Mouse (Mus musculus) adrenal gland, adult 8-10 months (tissue): Measurements from ENCODE around the gene Tns1. TPM values are rescaled to one million over a fixed set of nuclear protein-coding genes. Genes with fewer than 3 reads are reported as not detected.

Experiments
- DNase-seq: peaks from one replicate; pipeline ENCODE4 v3.0.0; 2022
- total RNA-seq, 4 experiments: library from RNA; stranded (reverse); gene quantifications; 2 replicates each; pipeline ENCODE4 v1.2.4; 2022

Tns1 gene
- total RNA-seq, 4 experiments from 2014 or later = 461 to 578 (median 489) TPM

DNA sequence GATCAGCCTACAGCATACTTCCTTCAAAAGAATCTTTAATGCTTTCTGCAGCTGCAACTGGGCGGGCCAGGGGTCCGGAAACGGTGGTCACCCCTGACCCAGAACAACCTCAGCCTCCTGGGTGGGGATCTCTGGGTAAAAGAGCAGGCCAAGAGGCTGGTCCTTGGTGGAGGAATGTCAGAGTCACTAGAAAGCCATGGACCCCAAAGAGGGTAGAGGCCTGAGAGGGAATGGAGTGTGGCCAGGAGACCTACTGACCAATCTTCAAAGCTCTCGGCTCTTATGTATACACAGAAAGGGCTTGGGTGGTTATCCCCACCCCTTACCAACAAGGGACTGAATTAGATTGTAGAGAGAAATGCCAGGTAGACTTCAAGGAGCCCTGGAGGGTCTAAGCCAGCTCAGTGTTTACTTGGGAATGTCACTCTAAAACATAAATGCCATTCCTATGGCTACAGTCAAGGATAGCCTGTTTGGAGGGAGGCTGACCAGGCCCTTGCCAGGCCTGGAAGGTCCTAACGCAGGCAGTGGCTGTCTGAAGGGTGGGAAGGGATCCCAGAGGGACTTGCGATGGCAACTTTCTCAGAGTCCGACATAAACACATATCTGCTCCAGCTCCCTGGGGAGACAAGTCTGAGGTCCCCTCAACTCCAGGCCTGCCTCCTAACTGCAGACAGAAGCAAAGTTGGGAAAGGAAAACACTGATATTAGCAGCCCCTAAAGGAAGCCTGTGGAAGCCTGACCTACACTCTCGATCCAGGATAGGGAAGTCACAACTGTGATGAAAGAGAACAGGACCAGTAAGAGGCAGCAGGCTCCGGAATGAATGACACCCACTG lies 92.3 kb downstream of the Tns1 start:
- DNase-seq = no peak

DNA sequence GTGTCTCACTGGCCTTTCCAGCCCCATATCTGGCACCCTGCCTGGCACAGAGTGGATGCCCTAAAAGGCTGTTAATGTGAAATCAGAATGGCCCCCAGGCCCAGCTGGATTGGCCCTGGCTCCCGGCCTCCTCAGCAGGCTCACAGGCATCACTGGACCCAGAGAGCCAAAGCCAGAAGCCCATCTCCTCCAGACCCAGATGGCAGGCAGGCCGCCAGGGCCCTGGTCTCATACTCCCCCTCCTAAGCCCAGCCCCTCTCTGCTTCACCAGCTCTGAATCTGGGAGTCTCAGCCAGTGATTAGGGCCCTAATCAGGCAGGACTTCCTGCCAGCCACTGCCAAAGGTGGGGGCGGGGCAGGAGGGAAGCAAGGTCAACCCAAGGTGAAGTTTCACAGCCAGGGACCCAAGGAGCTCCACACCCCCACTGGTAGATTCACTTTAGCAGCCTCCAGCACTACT lies 93.3 kb downstream of the Tns1 start:
- peak; percentile 66 for DNase-seq

DNA sequence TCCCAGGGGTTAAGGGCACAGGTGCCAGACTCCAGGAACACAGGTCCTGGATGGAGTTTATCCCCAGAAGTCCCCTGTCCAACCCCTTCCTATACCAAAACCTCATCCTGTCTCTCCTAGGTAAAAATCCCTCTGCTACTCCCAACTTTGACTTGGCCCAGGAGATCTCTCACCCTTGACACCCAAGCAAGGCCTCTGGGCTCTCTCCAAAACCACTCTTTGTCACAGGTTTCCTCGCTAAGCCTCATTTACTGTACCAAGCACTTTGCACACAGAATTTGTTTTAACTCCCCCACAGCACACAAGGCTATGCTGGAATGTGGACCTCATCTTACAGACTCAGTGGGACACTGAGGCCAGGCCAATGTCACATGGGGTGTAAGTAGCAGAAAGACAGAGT lies 94.0 kb downstream of the Tns1 start:
- no peak for DNase-seq

DNA sequence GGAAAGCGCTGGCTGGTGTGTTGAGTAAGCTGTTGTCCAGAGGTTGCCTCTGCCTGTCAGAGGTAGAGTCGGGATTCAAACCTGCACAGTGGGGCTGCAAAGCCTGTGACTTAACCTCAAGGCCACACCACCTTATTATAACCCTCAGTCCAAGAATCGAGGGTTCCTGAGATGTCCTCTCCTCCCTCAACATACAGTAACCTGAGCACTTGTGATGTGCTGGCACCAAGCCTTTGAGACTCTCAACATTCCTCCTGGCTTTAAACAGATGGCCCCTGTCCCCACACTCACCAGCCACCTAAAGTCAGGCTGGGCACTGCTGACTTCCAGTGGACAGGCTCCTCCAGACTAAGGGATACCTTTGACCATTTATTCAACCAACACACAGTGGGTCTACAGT lies 94.6 kb downstream of the Tns1 start:
- DNase-seq = no peak

DNA sequence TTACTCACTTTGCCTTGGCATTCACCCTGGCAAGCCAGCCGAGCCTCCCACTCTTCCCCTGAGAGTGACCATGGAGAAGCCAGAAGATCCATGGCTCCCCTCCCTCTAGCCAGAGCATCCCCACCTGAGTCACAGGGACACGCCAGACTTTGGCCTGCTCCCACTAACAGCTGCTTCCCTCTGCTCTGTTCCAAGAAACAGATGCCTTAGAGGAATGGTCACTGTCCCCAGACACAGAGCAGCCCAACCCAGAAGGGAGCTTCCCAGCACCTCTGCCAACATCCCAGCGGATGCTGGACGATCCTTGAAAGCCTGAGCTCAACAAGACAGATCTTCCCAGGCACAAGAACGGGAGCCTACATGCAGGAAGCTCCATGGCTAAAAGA lies 95.4 kb downstream of the Tns1 start:
- peak; percentile 86 for DNase-seq

DNA sequence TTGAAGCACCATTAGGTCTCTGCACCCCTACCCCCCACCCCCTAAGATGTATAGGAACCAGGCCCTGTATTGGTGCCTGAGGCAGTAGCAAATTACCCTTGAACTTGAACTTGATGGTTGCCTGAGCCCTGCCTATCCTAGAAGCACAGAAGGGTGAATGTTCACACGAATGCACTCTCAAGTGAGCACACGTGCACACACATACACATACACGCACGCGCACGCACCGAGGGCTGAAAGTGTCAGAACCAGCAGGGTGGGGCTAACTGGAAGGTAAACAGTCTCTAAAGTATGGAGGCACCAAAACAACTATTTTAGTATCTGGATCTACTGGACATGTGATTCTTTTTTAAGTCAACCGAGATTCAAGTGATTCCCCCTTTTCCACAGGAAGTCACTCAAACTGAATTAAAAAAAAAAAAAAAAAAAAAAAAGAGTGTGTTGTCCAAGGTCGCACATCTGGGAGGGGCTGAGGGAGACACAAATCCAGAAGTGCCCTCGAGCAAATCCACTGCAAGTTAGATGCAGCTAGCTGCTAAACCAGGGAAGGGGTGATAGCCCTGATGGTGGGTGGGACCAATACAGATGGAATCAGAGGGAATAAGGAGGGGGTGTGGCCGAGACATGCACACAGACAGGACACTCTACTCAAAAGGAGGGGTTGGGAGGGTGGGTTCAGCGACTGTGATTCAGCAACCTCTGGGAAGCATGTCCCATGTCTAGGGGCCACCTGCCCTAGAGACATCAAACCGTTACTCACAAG lies 96.0 kb downstream of the Tns1 start:
- DNase-seq = no peak

DNA sequence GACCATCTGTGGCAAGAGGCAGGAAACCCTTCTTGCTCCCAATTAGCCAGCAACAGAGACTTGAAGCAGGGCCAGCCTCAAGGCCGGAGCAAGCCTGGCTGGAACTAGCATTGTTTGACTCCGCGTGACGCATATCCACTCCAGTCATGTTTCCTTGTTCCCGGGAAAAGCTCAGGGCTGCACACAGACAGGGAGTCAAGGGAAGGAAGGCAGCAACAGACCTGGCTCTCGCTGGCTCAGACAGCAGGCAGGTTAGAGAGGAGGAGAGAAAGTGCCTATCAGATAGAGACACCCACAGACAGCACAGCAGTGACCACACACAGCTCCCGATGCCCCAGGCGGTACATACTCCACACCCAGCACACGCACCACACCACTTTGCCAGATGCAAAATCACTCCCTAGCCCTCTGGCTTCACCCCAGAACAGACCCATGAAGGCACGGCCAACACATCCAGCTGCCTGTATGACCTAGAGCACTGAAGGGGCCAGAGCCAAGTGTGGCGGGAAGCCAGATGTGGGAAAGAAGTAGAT lies 96.6 kb downstream of the Tns1 start:
- peak; percentile 91 for DNase-seq

DNA sequence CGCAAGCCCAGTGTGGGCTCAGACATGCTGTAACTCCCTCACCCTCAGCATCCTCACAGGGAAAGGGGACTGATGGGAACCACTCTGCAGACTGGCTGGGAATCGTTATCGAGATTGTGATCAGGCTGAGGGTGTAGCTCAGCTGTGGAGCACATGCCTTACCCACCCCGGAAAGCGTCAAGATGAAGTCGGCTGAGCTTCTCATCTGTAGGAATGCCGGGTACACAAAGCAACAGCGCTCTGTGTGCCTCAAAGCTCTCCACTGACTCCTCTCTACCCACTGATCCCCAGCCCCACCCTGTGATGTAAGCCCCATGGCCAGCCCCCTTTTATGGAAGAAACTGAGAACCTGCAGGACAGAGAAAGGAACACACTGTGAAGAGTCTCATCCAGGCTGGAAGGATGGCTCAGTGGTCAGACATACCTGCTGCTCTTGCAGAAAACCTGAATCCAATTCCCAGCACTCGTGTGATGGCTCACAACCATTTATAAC lies 97.5 kb downstream of the Tns1 start:
- no peak for DNase-seq

DNA sequence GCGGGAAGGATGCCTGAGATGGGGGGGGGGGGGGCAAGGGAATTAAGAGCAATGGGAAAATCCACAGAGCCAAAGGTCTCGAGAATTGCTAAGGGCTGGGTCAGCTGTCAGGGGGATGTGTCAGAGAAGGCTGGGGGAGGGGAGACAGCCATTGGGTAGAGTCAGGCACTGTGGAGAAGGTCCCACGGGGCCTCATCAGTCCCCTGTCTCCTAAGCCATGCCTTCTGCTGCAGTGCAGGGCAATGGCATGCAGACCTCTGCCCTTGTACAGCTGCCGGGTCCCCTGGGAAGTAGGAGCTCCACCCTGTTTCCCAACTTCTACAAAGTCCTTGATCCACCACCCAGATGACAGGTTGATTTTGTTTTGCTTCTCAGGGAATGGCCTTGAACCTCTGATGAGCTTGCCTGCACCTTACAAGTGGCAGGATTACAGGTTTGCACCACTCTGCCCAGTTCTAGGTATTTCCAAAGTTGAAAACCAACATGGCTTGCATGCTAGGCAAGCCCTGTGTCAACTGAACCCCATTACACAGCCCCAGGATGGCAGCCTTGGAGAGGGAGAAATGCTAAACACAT lies 98.5 kb downstream of the Tns1 start:
- DNase-seq = no peak

DNA sequence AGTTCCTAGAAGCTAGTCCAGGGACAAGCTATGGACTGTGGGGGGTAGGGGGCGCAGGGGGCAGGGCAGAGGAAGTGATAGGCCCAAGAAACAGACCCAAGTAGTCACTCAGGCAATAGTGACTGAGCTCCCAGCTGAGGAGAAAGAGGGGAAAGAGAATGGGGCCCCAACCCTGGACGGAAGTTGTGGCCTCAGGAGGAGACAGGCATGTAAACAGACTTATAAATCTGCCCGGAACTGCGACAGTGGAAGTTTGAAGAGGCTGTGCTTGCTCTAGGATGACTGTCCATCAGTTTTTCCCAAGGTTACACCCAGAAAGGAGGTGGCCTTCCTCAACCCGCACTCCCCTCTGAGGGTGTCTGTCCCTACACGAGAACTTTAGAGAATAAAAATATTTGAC lies 99.0 kb downstream of the Tns1 start:
- no peak for DNase-seq

DNA sequence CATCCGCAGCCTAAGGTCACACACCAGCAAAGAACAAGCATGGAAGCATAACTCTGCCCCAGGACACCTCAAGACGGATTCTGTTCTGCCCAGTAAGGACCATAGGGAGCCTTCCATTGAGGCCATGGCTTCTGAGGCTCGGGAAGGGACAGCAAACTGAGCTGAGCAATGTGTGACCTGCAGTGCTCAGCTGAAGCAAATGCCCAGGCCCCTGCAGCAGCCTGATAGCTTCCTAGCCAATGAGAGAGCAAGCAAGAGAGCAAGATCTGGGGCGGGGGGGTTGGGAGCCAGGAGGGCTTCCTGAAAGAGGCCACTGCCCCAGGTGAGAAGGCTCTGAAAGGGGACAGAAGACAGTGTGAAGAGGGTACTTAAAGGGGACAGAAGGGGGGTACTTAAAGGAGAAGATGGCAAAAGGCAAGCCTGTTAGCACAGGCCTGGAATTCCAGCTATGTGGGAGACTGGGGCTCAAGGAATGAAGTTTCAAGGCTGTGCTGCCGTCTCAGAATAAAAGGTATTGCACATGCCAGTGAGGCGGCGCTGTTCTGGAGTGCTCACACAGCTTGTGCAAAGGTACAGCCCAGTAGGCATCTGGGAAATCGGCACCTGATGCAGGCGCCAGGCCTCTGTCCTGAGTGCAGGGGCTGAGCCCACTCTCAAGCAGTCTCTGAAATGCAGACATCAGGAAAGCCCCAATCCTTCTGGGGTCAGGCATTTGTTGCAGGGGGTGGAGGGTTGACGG lies 99.6 kb downstream of the Tns1 start:
- DNase-seq = no peak

DNA sequence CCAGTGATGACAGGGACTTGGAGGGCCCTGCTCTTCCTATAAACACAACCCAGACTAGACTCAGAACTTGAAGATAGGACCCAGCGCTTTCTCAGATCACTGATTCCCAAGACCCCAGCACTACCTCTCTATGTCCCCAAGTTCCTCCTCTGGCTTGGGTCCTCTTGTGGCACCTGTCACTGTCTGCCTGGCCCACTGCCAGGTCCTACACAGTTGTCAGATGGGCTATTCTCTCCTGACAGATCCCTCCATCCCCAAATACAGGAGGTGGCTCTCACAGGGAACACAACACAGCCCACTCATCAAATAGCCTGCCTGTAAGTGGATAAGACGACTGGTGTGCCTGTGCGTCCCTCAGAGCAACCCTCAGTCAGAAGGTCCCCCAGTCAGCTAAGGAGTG lies 101.3 kb downstream of the Tns1 start:
- DNase-seq = no peak

DNA sequence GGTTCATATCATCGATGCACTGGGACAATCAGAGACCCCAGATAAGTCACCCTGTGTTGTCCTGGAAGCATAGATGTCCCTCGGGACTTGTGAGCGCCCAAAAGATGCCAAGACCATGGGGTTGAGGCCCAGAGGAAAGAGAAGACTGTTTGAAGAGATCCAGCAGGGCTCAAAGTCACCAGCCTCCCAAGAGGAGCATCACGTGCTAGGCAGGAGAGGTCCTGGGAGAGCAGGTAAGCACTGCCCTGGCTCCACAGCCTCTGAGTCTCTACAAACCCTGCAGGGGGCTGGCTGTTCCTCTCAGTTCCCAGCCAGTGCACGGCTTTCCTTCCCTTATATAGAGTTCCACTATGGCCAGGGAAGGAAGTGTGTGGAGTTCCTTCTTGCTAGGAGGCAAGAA lies 101.7 kb downstream of the Tns1 start:
- no peak for DNase-seq

DNA sequence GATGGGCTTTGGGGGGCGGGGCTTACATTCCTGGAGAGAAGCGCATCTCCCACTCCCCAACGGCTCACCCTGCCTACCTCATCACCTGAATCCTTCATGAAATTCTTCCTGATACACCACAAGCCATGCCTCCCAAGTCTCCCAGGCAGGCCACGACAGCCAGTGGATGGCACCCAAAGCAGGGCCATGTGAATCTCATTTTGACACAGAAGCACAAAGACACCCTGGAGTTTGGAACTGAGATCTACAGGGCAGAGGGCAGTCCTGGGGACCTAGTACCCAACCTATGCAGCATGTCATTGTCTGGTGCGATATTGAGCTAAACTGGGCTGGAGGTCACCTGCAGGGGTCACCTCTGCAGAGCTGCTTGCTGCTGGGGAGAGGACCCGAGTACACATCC lies 104.0 kb downstream of the Tns1 start:
- no peak for DNase-seq

DNA sequence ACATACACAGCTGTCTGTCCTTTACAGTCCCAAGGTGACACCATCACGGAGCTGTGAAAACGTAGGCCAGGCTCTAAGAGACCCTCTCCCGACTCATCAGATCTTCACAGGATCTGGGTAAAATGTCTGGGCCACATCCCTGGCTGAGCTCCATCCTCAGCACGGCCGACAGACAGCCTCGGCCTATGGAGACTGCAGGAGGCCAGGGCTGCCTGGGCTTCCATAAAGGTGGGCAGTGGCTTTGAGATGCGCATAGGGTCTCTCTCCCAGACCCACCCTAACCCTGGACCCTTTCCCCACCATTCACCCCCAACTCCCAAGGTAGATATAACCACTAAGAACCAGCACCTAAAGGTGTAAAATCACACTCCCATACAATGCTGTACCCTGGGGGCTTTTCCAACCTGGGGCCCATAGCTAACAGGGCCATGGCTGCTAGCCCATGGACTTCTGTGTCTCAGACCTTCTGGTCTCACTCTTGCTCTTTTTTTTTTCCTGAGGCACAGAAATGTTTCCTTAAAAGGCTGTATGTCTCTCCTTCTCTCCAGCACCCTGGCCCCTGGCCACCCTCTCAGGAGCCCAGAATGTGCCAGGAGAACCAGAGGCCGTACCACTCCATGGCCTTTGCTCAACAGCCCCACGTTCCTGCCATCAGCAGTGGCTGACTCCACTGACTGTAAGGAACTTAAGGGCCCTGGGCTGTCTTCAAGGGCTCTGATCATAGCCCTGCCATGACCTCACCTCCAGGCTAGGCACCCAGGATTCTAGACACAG lies 106.7 kb downstream of the Tns1 start:
- no peak for DNase-seq

DNA sequence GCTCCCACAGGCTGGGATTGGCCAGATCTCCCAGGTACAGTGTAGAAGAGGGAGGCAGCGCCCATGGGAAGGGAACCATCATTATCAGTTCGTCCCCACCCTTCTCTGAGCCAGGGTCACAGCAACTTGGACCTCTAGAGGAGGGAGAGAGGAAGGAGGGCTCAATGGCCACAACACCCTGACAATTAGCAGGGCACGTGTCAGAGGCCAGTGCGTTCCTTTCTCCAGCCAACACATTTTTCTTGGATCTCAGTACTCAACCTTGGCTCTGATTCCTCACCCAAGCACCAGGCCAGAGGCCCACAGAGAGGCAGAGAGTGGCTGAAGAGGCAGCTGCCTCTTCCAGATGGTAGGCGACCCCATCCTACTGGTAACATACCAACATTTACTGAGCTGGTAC lies 107.6 kb downstream of the Tns1 start:
- no peak for DNase-seq

DNA sequence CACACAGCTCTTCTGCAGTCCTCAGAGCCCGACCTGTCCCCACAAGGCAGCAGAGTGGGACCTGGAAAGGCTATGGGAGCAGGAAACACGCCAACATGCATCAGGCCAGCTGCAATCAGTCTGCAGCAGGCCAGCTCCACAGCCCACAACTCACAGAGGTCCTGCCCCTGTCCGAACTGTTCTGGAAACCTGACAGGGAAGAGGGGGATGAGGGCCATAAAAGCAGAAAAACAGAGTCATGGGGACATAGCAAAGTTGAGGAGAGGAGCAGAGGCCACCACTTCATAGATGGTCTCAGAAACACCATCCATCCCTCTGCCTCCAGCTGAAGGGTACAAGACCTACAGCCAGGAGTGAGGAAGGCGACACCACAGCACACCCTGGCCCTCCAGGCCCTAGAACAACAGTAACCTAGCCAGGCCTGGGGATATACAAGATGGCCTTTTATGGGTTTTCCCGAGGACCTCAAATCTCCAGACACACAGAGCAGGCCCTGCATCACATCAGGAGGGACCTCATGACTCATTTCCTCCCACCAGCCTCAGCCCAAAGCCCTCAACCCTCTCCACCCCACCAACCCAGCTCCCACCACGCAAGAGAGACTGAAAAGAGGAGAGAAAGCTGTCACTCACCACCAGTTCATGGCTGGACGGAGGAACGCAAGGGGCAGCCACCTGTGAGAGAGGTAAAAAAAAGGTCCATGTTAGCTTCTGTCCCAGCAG lies 108.6 kb downstream of the Tns1 start:
- no peak for DNase-seq

DNA sequence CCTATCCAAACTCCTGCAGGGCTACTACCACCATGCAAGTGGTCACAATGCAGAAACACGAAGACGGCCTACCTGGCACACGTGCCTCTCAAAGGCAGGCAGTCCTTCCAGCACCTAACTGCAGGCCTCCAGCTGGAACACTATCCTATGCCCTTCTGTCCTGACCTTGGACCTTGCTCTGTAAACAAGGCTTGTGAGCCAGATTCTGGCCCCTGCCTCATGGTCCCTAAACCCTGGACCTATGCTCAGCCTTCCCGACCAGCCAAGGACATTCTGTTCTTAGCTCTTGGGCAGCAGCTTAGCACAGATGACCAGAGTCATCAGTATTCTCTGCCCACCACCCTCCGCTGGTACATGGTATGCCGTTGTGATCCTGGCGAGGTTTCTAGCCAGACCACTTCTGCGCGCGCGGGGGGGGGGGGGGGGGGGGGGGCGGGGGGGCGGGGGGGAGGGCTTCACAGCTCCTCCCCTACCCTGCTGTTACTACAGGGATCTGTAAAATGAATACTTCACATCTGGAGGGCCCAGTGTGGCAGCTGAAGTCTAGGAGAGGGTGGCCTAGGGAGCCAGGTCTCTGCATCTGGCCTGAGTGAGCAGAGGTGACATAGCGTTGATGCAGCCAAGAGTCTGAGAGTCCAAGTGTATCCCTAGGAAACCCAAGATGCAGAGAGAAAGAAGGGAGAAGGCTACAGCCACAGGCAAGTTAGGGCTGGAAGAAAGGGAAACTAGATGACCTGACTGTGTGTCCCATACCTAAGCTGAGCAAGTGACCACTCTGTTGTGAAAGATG lies 109.5 kb downstream of the Tns1 start:
- no peak for DNase-seq

DNA sequence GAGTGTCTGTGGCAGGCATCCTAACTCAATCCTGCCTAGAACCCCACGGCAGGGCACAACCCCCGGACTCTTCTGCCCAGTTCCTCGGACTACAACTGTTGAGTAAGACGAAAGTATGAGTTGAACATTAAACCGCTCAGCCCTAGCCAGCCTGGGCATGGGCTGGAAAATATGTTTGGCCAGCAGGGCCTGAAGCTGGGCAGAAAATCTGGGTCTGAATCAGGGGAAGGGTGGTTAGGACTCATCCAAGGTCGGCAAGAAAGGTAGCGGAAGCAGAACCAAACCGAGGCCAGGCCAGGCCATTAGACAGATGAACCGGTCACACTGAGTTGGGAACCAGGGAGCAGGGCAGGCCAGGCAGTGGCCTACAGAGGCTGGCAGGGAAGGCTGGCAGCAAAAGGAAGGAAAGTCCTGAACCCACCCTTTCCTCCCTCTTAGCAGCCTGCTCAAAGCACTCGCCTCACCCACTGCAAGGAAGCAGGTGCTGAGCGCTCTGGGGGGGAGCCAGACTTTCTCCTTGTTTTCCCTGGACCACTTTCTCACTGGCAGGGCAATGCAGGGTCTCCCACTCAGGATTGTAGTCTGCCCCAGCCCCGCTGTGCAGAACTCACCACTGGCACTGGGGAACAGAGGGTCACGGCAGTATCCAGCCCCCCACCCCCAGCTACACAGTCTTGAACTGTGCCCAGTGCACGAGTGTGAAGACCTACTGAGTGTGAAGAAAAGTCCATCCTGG lies 110.8 kb downstream of the Tns1 start:
- DNase-seq = no peak
